Mouse (Mus musculus) heart, adult 2 months (tissue): ENCODE data around the gene Lcn5.

ENCODE experiments used
- CTCF ChIP-seq: fragments of 200-600 bp; IDR thresholded peaks from 2 replicates; pipeline ENCODE4 v1.8.1; 2022; ENCODE audit warnings: antibody characterized with exemption, mild to moderate bottlenecking, moderate library complexity
- POLR2A ChIP-seq: fragments of 200-500 bp; IDR thresholded peaks from 2 replicates; pipeline ENCODE4 v1.6.1; 2011; ENCODE audit warnings: mild to moderate bottlenecking, low read depth, low read length, control low read depth; ENCODE audit not compliant: insufficient read depth

DNA sequence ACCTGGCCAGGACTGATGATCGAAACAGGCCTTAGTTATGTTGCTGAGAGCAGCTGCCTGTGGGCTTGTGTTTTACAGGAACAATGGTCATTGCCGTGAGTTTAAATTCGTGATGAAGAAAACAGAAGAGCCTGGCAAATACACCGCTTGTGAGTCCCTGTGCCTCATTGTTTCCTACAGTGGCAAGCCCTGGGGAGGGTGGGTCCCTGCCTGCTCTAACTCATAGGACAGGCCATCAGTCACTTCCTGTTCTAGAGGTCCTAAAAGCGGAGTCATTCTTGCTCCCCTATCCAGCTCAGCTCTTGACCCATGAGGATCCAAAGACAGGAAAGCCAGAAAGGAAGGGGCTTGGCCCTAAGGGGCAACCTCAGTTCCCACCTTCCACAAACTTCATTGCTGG is 43.2 kb downstream of the Lcn5 start:
- TF ChIP-seq POLR2A (no peak), CTCF (no peak)
